Mouse (Mus musculus): ENCODE data around the gene Sdk2.

Gene Sdk2

GRCm38 (mm10) chr11:114044373-114044772, 22.5 kb downstream of the Sdk2 start:
- DNase-seq, result no peak

GRCm38 (mm10) chr11:114043530-114043929, 23.3 kb downstream of the Sdk2 start:
- no peak for DNase-seq

GRCm38 (mm10) chr11:114040391-114041035, 26.3 kb downstream of the Sdk2 start:
- DNase-seq, result peak; percentile 25 to 33

GRCm38 (mm10) chr11:114038036-114038435, 28.8 kb downstream of the Sdk2 start:
- DNase-seq, result no peak

- DNase-seq, result no peak
Measured at GRCm38 (mm10) chr11:114031491-114031890, 35.4 kb downstream of the Sdk2 start.

GRCm38 (mm10) chr11:114030214-114030613, 36.6 kb downstream of the Sdk2 start:
- DNase-seq, result no peak

- DNase-seq, result peak in 1 of 2 experiments; percentile 11
Measured at GRCm38 (mm10) chr11:114028512-114028911, 38.3 kb downstream of the Sdk2 start.

- DNase-seq, result no peak
Measured at GRCm38 (mm10) chr11:114028021-114028420, 38.8 kb downstream of the Sdk2 start.

GRCm38 (mm10) chr11:114025056-114025455, 41.8 kb downstream of the Sdk2 start:
- DNase-seq, result no peak

- DNase-seq, result no peak
Measured at GRCm38 (mm10) chr11:114023965-114024364, 42.9 kb downstream of the Sdk2 start.

GRCm38 (mm10) chr11:114022166-114022565, 44.7 kb downstream of the Sdk2 start:
- DNase-seq, result no peak

GRCm38 (mm10) chr11:114019087-114019486, 47.8 kb downstream of the Sdk2 start:
- no peak for DNase-seq

- DNase-seq, result peak in 1 of 2 experiments; percentile 22
Measured at GRCm38 (mm10) chr11:114016889-114017392, 49.9 kb downstream of the Sdk2 start.

- DNase-seq, result no peak
Measured at GRCm38 (mm10) chr11:114016108-114016888, 50.5 kb downstream of the Sdk2 start.

GRCm38 (mm10) chr11:114011523-114011922, 55.3 kb downstream of the Sdk2 start:
- DNase-seq, result no peak

GRCm38 (mm10) chr11:114005879-114006278, 61.0 kb downstream of the Sdk2 start:
- DNase-seq, result no peak

- no peak for DNase-seq
Measured at GRCm38 (mm10) chr11:114004651-114005050, 62.2 kb downstream of the Sdk2 start.

GRCm38 (mm10) chr11:114003195-114003594, 63.7 kb downstream of the Sdk2 start:
- no peak for DNase-seq

- DNase-seq, result no peak
Measured at GRCm38 (mm10) chr11:114000051-114000450, 66.8 kb downstream of the Sdk2 start.

GRCm38 (mm10) chr11:113998702-113999101, 68.1 kb downstream of the Sdk2 start:
- DNase-seq, result no peak

- no peak for DNase-seq
Measured at GRCm38 (mm10) chr11:113993921-113994320, 72.9 kb downstream of the Sdk2 start.

GRCm38 (mm10) chr11:113992894-113993293, 74.0 kb downstream of the Sdk2 start:
- no peak for DNase-seq

- no peak for DNase-seq
Measured at GRCm38 (mm10) chr11:113991886-113992285, 75.0 kb downstream of the Sdk2 start.

GRCm38 (mm10) chr11:113990466-113990865, 76.4 kb downstream of the Sdk2 start:
- peak; percentile 29 to 38 for DNase-seq

Measured in kidney, postnatal 36 days (tissue).